In genomic region chr6:136644171-136644570, GRCm38 (mm10) we compare ENCODE assay signal across 10 mouse cellular contexts. TPM values are rescaled to one million over a fixed set of nuclear protein-coding genes. Genes with fewer than 3 reads are reported as not detected.
DNase-seq lines count a peak whose midpoint lies in the region; ATAC-seq and TF ChIP-seq lines count a peak whose summit lies in the region.
"Had no signal": no experiment of that assay in that cellular context is flagged by ENCODE, and none has a peak within 500 bp of the region (broad histone marks: within the 10 kb centered on the region; RNA-seq: fewer than 3 reads in every experiment).

No protein-coding gene starts in this region.

- no peak overlapping the region for H3K9ac ChIP-seq in intestine, postnatal 0 days (ENCODE audit: low read depth, low read length)
- H3K9ac ChIP-seq in intestine, embryonic 15.5 days = no peak overlapping the region
- no peak overlapping the region for H3K9ac ChIP-seq in stomach, postnatal 0 days (ENCODE audit: low read length)
- no peak overlapping the region for H3K9ac ChIP-seq in midbrain, embryonic 13.5 days (replicated peaks)
- H3K9ac ChIP-seq: limb, embryonic 12.5 days had no signal

- no peak for TF ChIP-seq EP300 in stomach, postnatal 0 days (optimal IDR thresholded peaks at IDR 0.05)

- 89% methylated on average over 2 of the region's 2 CpGs for WGBS in intestine, postnatal 0 days
- 90% methylated on average over 2 of the region's 2 CpGs for WGBS in intestine, embryonic 15.5 days
- 98% methylated on average over 2 of the region's 2 CpGs for WGBS in thymus, adult 2 months
- 90% methylated on average over 2 of the region's 2 CpGs for WGBS in stomach, postnatal 0 days
- 92% methylated on average over 2 of the region's 2 CpGs for WGBS in midbrain, embryonic 13.5 days

- H3K4me1 ChIP-seq in intestine, postnatal 0 days (replicated peaks; ENCODE audit: control insufficient read depth, insufficient read depth, low read length) = no peaks in the 10 kb centered on the region
- no peaks in the 10 kb centered on the region for H3K4me1 ChIP-seq in intestine, embryonic 15.5 days (replicated peaks)
- no peaks in the 10 kb centered on the region for H3K4me1 ChIP-seq in thymus, adult 2 months (replicated peaks; ENCODE audit: control insufficient read depth, insufficient read depth, low read length)
- H3K4me1 ChIP-seq in stomach, postnatal 0 days (replicated peaks; ENCODE audit: control insufficient read depth, insufficient read depth) = no peaks in the 10 kb centered on the region
- H3K4me1 ChIP-seq in midbrain, embryonic 13.5 days (replicated peaks) = no peaks in the 10 kb centered on the region
- H3K4me1 ChIP-seq: midbrain, embryonic 10.5 days had no signal

- no peak overlapping the region for H3K27ac ChIP-seq in intestine, postnatal 0 days (ENCODE audit: low read depth, low read length)
- H3K27ac ChIP-seq in intestine, embryonic 15.5 days = no peak overlapping the region
- no peak overlapping the region for H3K27ac ChIP-seq in thymus, adult 2 months (ENCODE audit: control insufficient read depth, insufficient read depth, low read length)
- H3K27ac ChIP-seq in stomach, postnatal 0 days (replicated peaks) = no peak overlapping the region
- no peak overlapping the region for H3K27ac ChIP-seq in midbrain, embryonic 13.5 days
- H3K27ac ChIP-seq: heart, embryonic 10.5 days; limb, embryonic 12.5 days; midbrain, embryonic 10.5 days had no signal

- peak; percentile 5 for DNase-seq in thymus, adult 2 months
- DNase-seq in thymus, postnatal 36 days = no peak
- DNase-seq in R1 (ENCODE audit: low read depth, low spot score) = peak; percentile 51
- DNase-seq in stomach, postnatal 0 days (ENCODE audit: low spot score) = no peak

- peak; percentile 62 for TF ChIP-seq CTCF in intestine, postnatal 0 days (IDR thresholded peaks at IDR 0.05; ENCODE audit: low read depth)
- no peak for TF ChIP-seq CTCF in thymus, adult 2 months (IDR thresholded peaks at IDR 0.05; ENCODE audit: borderline replicate concordance, control insufficient read depth, extremely low read depth, insufficient read depth, low read length, poor library complexity)
- peak; percentile 58 for TF ChIP-seq CTCF in stomach, postnatal 0 days (IDR thresholded peaks at IDR 0.05; ENCODE audit: low read depth)

- no peak overlapping the region for H3K4me3 ChIP-seq in intestine, postnatal 0 days (ENCODE audit: low read depth, low read length)
- H3K4me3 ChIP-seq in intestine, embryonic 15.5 days (replicated peaks) = no peak overlapping the region
- H3K4me3 ChIP-seq in thymus, adult 2 months (ENCODE audit: control insufficient read depth, insufficient read depth, low read length) = no peak overlapping the region
- no peak overlapping the region for H3K4me3 ChIP-seq in stomach, postnatal 0 days (ENCODE audit: low read depth, low read length)
- H3K4me3 ChIP-seq in midbrain, embryonic 13.5 days (replicated peaks) = no peak overlapping the region
- H3K4me3 ChIP-seq: heart, embryonic 10.5 days; limb, embryonic 12.5 days; midbrain, embryonic 10.5 days had no signal

- H3K27me3 ChIP-seq in intestine, postnatal 0 days (replicated peaks; ENCODE audit: control insufficient read depth, insufficient read depth, low read length) = no peaks in the 10 kb centered on the region
- H3K27me3 ChIP-seq in intestine, embryonic 15.5 days (replicated peaks) = no peaks in the 10 kb centered on the region
- no peaks in the 10 kb centered on the region for H3K27me3 ChIP-seq in thymus, adult 2 months (ENCODE audit: control insufficient read depth, insufficient read depth, low read length)
- H3K27me3 ChIP-seq in stomach, postnatal 0 days (ENCODE audit: control insufficient read depth, insufficient read depth, low read length) = no peaks in the 10 kb centered on the region
- no peaks in the 10 kb centered on the region for H3K27me3 ChIP-seq in midbrain, embryonic 13.5 days
- H3K27me3 ChIP-seq: limb, embryonic 12.5 days had no signal

- no peak overlapping the region for H3K4me2 ChIP-seq in intestine, postnatal 0 days (replicated peaks; ENCODE audit: low read depth)
- H3K4me2 ChIP-seq in intestine, embryonic 15.5 days (replicated peaks) = no peak overlapping the region
- no peak overlapping the region for H3K4me2 ChIP-seq in stomach, postnatal 0 days (replicated peaks; ENCODE audit: low read depth)
- H3K4me2 ChIP-seq in midbrain, embryonic 13.5 days (replicated peaks) = no peak overlapping the region
- H3K4me2 ChIP-seq: limb, embryonic 12.5 days had no signal

- no peak for ATAC-seq in intestine, postnatal 0 days
- no peak for ATAC-seq in intestine, embryonic 15.5 days
- no peak for ATAC-seq in stomach, postnatal 0 days (ENCODE audit: low FRiP score, low TSS enrichment)
- ATAC-seq in midbrain, embryonic 13.5 days = no peak

- no peaks in the 10 kb centered on the region for H3K36me3 ChIP-seq in intestine, postnatal 0 days (ENCODE audit: control insufficient read depth, insufficient read depth)
- no peaks in the 10 kb centered on the region for H3K36me3 ChIP-seq in intestine, embryonic 15.5 days
- H3K36me3 ChIP-seq in thymus, adult 2 months (ENCODE audit: control insufficient read depth, insufficient read depth, low read length) = no peaks in the 10 kb centered on the region
- no peaks in the 10 kb centered on the region for H3K36me3 ChIP-seq in stomach, postnatal 0 days (ENCODE audit: control insufficient read depth, insufficient read depth, low read length)
- H3K36me3 ChIP-seq in midbrain, embryonic 13.5 days = no peaks in the 10 kb centered on the region
- H3K36me3 ChIP-seq: heart, embryonic 10.5 days; limb, embryonic 12.5 days; midbrain, embryonic 10.5 days had no signal

- H3K9me3 ChIP-seq in intestine, postnatal 0 days (ENCODE audit: control insufficient read depth) = no peaks in the 10 kb centered on the region
- H3K9me3 ChIP-seq in intestine, embryonic 15.5 days = no peaks in the 10 kb centered on the region
- H3K9me3 ChIP-seq in stomach, postnatal 0 days (ENCODE audit: control insufficient read depth, low read length) = no peaks in the 10 kb centered on the region
- H3K9me3 ChIP-seq in midbrain, embryonic 13.5 days = peaks cover 5% of the 10 kb centered on the region; the same call in 1 of the 2 replicates
- H3K9me3 ChIP-seq: heart, embryonic 10.5 days; limb, embryonic 12.5 days had no signal

- TF ChIP-seq POLR2A in thymus, adult 2 months (IDR thresholded peaks at IDR 0.05; ENCODE audit: control insufficient read depth, extremely low read depth, insufficient read depth, low read length, poor library complexity) = no peak

RNA-seq across cellular contexts. Expression of gene Plbd1, which starts 17.6 kb away (rescaled TPM):
- polyA plus RNA-seq in intestine, postnatal 0 days (2015; fragmentation: Nextera tagmentation; extraction: Ambion mirVana) = 108 and 116 TPM in 2 replicates
- 16.6 and 20.3 TPM in 2 replicates for polyA plus RNA-seq in intestine, embryonic 15.5 days (2015; fragmentation: Nextera tagmentation; extraction: Ambion mirVana)
- polyA plus RNA-seq in thymus, adult 2 months (2012; rRNA removed) = 31.4 and 37.1 TPM in 2 replicates
- polyA plus RNA-seq in stomach, postnatal 0 days (2015; fragmentation: Nextera tagmentation; extraction: Ambion mirVana) = 37.8 and 39.6 TPM in 2 replicates
- 0.24 and 0.47 TPM in 2 replicates for polyA plus RNA-seq in midbrain, embryonic 13.5 days (2015; fragmentation: Nextera tagmentation; extraction: Ambion mirVana)

Comparison
In these comparisons a context has a peak if more than half of its experiments do, and no peak if none do; other contexts are left out.
1. DNase-seq: peak in thymus, adult 2 months (single experiment) and R1 (single experiment); none in thymus, postnatal 36 days (0 of 2) and stomach, postnatal 0 days (single experiment).
2. RNA of gene Plbd1, which starts 17.6 kb away (polyA plus RNA-seq): 108 to 116 TPM in intestine, postnatal 0 days, 37.8 to 39.6 TPM in stomach, postnatal 0 days, 31.4 to 37.1 TPM in thymus, adult 2 months and 16.6 to 20.3 TPM in intestine, embryonic 15.5 days; 0.24 to 0.47 TPM in midbrain, embryonic 13.5 days; every median in the first group is over 10 times any median in the second.